Mouse (Mus musculus): Measurements from ENCODE around the gene Rspo4.

Rspo4 gene

DNA sequence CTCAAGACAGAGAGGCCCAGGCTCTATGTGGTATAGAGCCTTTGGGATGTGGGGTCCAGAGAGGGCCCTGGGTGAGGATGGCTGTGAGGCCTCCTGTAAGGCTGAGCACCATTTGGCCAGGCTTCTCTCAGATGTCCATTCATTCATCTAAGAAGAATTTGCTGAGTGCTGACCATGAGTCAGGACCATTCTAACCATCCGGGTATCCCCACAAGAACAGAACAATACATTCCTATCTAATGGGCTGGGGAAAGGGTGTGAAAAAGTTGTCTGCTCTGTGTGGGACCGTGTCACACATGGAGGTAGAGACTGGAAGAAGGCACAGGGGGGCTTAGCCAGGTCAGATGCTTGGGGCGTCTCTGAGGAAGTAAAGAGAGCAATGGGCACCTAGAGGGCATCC lies 69.0 kb downstream of the Rspo4 start:
- DNase-seq, result no peak

GRCm38 (mm10) chr2:151914120-151914519 lies 71.4 kb downstream of the Rspo4 start:
- no peak for DNase-seq

DNA sequence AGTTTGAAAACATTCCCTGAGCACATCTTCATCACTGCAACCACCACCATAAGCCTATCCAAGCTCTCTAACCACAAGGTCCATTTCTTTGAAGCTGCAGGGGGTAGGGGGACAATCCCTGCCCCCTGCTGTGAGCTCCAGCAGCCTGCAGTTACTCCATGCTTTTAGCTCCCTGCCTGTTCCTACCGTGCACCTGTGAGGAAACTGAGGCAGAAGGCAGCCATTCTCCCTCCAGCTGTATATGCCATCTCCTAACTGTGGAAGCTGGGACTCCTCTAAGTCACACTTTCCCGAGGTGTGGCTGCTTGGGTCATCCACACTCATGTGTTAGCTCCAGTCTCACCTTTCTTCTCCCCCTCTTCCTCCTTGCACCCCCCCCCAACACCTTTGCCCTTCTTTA lies 72.4 kb downstream of the Rspo4 start:
- no peak for DNase-seq

DNA sequence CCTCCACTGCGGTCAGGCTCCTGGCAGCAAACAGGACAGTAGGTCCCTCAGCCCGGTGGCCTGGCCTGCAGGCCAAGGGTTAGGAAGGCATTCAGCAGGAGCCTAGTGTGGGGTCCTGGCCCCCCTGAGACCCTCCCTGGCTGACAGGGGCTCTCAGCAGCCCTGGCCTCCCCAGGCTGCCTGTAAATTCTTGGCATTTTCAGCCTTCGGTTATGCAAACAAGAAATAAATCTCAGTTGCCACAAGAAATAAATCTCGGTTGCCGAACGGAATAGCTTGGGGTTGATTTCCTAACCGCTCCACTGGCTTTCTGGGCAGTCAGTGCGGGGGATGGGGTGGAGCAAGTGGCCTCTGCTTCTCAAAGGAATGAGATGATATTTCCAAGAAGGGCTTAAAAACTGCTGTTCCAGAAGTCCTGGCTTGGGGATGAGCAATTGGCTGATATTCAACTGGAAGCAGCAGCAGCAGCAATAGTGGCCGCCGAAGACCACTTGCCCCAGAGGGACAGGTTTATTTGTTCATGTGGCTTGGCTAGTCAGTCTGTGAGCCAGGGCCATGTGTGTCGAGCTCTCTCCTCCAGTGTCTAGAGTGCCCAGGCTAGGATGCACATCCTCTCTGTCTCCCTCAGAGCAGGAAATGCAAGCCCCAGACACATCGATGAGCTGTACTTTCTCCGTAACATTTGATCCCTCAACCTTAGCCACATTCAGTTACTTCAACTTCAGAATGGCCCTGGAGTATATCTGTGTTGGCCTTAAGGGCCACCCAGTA lies 73.5 kb downstream of the Rspo4 start:
- DNase-seq, result no peak

- no peak for DNase-seq
These were observed 76.4 kb downstream of the Rspo4 start for GRCm38 (mm10) chr2:151919140-151919539.

GRCm38 (mm10) chr2:151921068-151921467 lies 78.3 kb downstream of the Rspo4 start:
- DNase-seq, result no peak

- DNase-seq, result no peak
These were observed 78.9 kb downstream of the Rspo4 start for GRCm38 (mm10) chr2:151921596-151921995.
